Mouse (Mus musculus) intestine, embryonic 15.5 days (tissue): Measurements from ENCODE around the gene Acot7. TPM values are rescaled to one million over a fixed set of nuclear protein-coding genes. Genes with fewer than 3 reads are reported as not detected.

Source experiments
- ATAC-seq: fragments of 200-750 bp; cut with Nextera tagmentation; 2 replicates; pipeline ENCODE4 v1.8.0; 2017; ENCODE audit warnings: moderate TSS enrichment, moderate library complexity
- H3K27ac ChIP-seq: fragments of 300-500 bp; sonication (generic); 2 replicates; pipeline ENCODE4 v1.5.1; 2015; ENCODE audit warnings: mild to moderate bottlenecking, inconsistent platforms
- H3K27me3 ChIP-seq: fragments of 300-500 bp; sonication (generic); replicated peaks from 2 replicates; pipeline ENCODE4 v1.6.1; 2015; ENCODE audit warnings: inconsistent platforms
- H3K36me3 ChIP-seq: fragments of 300-500 bp; sonication (generic); 2 replicates; pipeline ENCODE4 v1.6.1; 2015; ENCODE audit warnings: inconsistent platforms
- H3K4me1 ChIP-seq: fragments of 300-500 bp; sonication (generic); replicated peaks from 2 replicates; pipeline ENCODE4 v1.6.1; 2015; ENCODE audit warnings: inconsistent platforms
- H3K4me2 ChIP-seq: fragments of 300-500 bp; sonication (generic); replicated peaks from 2 replicates; pipeline ENCODE4 v1.6.1; 2015; ENCODE audit warnings: mild to moderate bottlenecking, inconsistent platforms
- H3K4me3 ChIP-seq: fragments of 300-500 bp; sonication (generic); replicated peaks from 2 replicates; pipeline ENCODE4 v1.5.1; 2015; ENCODE audit warnings: inconsistent platforms
- H3K9ac ChIP-seq: fragments of 300-500 bp; sonication (generic); 2 replicates; pipeline ENCODE4 v1.6.1; 2015; ENCODE audit warnings: inconsistent platforms
- H3K9me3 ChIP-seq: fragments of 300-500 bp; sonication (generic); 2 replicates; pipeline ENCODE4 v1.6.1; 2016; ENCODE audit warnings: inconsistent platforms
- WGBS: fragments of 180-500 bp; shearing (Covaris S2); methylation state at CpG from one replicate; pipeline ENCODE4 v1.1.7; 2015; 5-methylcytosine and 5-hydroxymethylcytosine counted together
- polyA plus RNA-seq: library from polyadenylated mRNA; unstranded; fragments of >200 nt; fragmentation: Nextera tagmentation; extraction: Ambion mirVana; gene quantifications from 2 replicates; pipeline ENCODE4 v1.2.1, GENCODE M21; 2015

The Acot7 gene
- polyA plus RNA-seq, 1 experiment from 2014 or later, result 57.8 TPM

DNA sequence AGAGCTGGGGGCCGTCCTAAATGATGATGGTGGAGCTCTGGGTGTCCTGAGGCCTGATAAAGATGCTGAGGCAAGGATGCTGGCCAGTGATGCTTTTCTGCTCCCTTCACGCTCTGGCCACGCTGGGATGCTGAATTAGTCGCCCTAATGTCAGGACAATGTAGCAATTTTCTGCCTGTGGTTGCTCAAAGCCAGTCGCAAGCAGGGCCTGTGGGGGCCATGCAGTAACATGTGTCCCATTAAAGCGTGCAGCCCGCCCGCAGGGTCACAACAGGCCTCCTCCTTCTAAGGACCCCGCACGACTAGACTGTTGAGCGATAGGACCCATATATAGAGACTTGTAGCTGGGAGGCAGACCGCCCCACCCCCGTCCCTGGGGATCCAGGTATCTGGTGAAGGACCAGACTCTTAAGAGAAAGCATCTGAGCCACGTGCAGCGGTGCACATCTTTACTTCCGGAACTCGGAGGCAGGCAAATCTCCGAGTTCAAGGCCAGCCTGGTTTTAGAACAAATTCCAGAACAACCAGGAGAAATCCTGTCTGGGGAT, 110.5 kb downstream of the Acot7 start:
- WGBS, result 53% methylated on average over 18 of the region's 18 CpGs
- Histone ChIP-seq H3K9me3 (no peaks in the 10 kb centered on the region), H3K27me3 (peaks cover 88% of the 10 kb centered on the region), H3K27ac (no peak overlapping the region), H3K9ac (no peak overlapping the region), H3K4me3 (no peak overlapping the region), H3K36me3 (no peaks in the 10 kb centered on the region), H3K4me2 (no peak overlapping the region), H3K4me1 (peaks cover 29% of the 10 kb centered on the region)
- no peak for ATAC-seq

- under 1% methylated on average over 39 of the region's 39 CpGs for WGBS
- peak overlapping the region; percentile 29 for H3K4me3 ChIP-seq
- no peaks in the 10 kb centered on the region for H3K9me3 ChIP-seq
- peaks cover 78% of the 10 kb centered on the region for H3K27me3 ChIP-seq
- peaks cover 30% of the 10 kb centered on the region; the same call in 1 of the 2 replicates for H3K4me1 ChIP-seq
- H3K36me3 ChIP-seq, result no peaks in the 10 kb centered on the region
- peak overlapping the region; percentile 54 for H3K4me2 ChIP-seq
- no peak overlapping the region for H3K27ac ChIP-seq
- H3K9ac ChIP-seq, result no peak overlapping the region
- ATAC-seq, result no peak
Measured at GRCm38 (mm10) chr4:152290385-152290784, 112.5 kb downstream of the Acot7 start.

- ATAC-seq, result no peak
- Histone ChIP-seq H3K4me3 (no peak overlapping the region), H3K36me3 (no peaks in the 10 kb centered on the region), H3K4me1 (peaks cover 35% of the 10 kb centered on the region), H3K27ac (no peak overlapping the region), H3K9ac (no peak overlapping the region), H3K27me3 (peaks cover 74% of the 10 kb centered on the region), H3K9me3 (no peaks in the 10 kb centered on the region), H3K4me2 (peak overlapping the region; percentile 54; the same call in 1 of the 2 replicates)
- WGBS, result 26% methylated on average over 11 of the region's 11 CpGs
Measured at GRCm38 (mm10) chr4:152290991-152291390, 113.1 kb downstream of the Acot7 start.

GRCm38 (mm10) chr4:152291562-152291961, 113.6 kb downstream of the Acot7 start, which contains the start of gene Hes3:
Gene Hes3, minus strand, starts transcription at chr4:152291662.
- H3K4me3 ChIP-seq, result peak within 1 kb of the TSS; percentile 29
- no peak for ATAC-seq
- H3K27ac ChIP-seq, result no peak within 1 kb of the TSS
- peaks cover 30% of the 10 kb centered on the region for H3K4me1 ChIP-seq
- H3K27me3 ChIP-seq, result peaks cover 68% of the 10 kb centered on the region
- WGBS, result 30% methylated on average over 6 of the region's 6 CpGs
- no peaks in the 10 kb centered on the region for H3K36me3 ChIP-seq
- no peak within 1 kb of the TSS for H3K9ac ChIP-seq
- peak within 1 kb of the TSS; percentile 54 for H3K4me2 ChIP-seq
- H3K9me3 ChIP-seq, result no peaks in the 10 kb centered on the region

DNA sequence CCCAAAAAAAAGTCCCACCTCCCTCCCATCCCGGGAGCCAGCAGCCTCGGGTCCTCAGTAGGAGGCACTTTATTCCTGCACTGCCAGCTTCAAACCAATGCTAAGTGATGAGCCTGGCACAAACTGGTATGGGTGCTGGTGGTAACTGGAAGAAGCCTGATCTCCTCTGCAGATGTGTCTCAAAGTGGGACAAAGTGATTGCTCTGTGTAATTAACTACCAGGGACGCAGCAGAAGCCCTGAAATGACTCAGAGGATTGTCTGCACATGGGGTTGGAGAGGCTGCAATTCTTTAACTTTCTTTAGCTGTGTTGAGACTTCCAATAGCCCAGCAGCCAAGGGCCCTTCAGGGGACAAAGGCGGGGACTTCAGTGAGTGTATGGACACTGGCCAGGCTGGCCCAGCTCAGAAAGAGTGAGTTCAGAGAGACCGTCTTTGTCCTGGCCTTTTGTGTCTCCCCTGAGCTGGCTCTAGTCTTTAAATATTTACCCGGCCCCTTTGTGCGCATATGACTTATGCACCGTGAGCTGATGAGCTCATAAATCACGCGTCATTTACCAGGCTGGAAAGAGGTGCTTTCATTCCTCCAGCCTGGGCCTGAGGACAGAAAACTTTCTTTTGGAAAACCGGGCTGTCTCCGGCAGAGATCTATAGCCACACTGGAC, 114.3 kb downstream of the Acot7 start:
- Histone ChIP-seq H3K4me2 (no peak overlapping the region), H3K4me1 (peaks cover 27% of the 10 kb centered on the region), H3K27ac (no peak overlapping the region), H3K9ac (no peak overlapping the region), H3K27me3 (peaks cover 61% of the 10 kb centered on the region), H3K9me3 (no peaks in the 10 kb centered on the region), H3K36me3 (no peaks in the 10 kb centered on the region), H3K4me3 (no peak overlapping the region)
- WGBS, result 14% methylated on average over 12 of the region's 12 CpGs
- ATAC-seq, result no peak

DNA sequence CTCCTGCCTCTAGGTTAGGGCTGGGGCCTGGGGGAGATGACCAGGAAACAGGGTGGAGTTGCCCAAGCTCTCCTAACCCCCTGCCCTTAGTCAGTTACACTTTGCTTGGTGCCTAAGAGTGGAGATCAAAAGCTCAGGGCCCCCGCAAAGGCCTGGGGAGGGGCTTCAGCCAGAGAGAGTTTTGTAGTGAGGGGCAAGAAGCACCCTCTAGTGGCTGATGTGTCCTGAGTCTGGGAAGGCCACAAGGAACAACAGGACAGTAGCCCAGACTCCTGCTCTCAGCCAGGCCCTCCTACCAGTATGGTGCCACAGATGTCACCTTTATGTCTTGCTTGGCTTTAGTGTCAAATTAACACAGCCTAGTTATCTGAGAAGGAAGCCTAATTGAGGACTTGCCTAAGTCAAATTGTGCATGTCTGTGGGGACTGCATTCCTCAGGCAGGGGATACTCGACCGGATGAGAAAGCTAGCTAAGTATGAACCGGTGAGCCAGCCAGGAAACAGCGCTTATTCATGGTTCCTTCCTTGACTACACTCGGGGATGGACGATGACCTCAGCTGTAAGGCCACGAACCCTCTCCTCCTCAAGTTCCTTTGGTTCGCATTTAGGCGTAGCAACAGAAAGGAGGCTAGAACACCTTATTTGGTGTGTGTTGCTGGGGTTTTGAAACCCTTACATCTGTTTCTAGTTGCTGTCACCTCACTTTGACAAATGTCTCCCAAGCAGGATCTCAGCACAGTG, 116.4 kb downstream of the Acot7 start:
- Histone ChIP-seq H3K36me3 (no peaks in the 10 kb centered on the region), H3K4me1 (peaks cover 38% of the 10 kb centered on the region), H3K27me3 (peaks cover 46% of the 10 kb centered on the region), H3K9me3 (no peaks in the 10 kb centered on the region), H3K4me2 (no peak overlapping the region), H3K4me3 (no peak overlapping the region), H3K27ac (no peak overlapping the region), H3K9ac (no peak overlapping the region)
- ATAC-seq, result no peak
- 49% methylated on average over 10 of the region's 10 CpGs for WGBS

GRCm38 (mm10) chr4:152295916-152296315, 118.0 kb downstream of the Acot7 start:
- H3K4me2 ChIP-seq, result no peak overlapping the region

DNA sequence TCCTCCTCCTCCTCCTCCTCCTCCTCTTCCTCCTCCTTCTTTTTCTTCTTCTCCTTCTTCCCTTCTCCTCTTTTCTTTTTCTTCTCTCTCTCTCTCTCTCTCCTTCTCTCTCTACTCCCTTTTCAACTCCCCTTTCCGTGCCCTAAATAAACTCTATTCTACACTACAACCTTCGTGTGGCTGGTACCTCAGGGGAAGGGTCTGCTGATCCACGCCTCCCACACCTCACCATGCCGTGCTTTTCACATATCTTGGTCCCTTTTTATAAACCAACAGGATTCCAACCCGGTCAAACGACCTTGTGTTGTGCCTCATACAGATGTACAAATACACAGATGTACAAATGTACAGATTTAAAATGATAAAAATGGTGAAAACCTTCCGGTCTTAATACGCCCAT, 118.4 kb downstream of the Acot7 start:
- WGBS, result 10% methylated on average over 8 of the region's 8 CpGs
- Histone ChIP-seq H3K4me1 (peaks cover 29% of the 10 kb centered on the region), H3K4me3 (peak overlapping the region; percentile 96), H3K9ac (peak overlapping the region; percentile 57; the same call in 1 of the 2 replicates), H3K4me2 (peak overlapping the region; percentile 66), H3K27me3 (peaks cover 27% of the 10 kb centered on the region), H3K36me3 (peaks cover 7% of the 10 kb centered on the region; the same call in 1 of the 2 replicates), H3K27ac (no peak overlapping the region), H3K9me3 (no peaks in the 10 kb centered on the region)
- ATAC-seq, result no peak

More at GRCm38 (mm10) chr4:152295916-152296315, 118.0 kb downstream of the Acot7 start:
- peaks cover 32% of the 10 kb centered on the region for H3K27me3 ChIP-seq
- peaks cover 4% of the 10 kb centered on the region; the same call in 1 of the 2 replicates for H3K36me3 ChIP-seq
- no peak overlapping the region for H3K4me3 ChIP-seq
- 0 out of 2 replicates have a peak overlapping the region, but pooled peaks have one; percentile 7 for H3K27ac ChIP-seq
- peaks cover 29% of the 10 kb centered on the region for H3K4me1 ChIP-seq
- 11% methylated on average over 4 of the region's 4 CpGs for WGBS
- H3K9me3 ChIP-seq, result no peaks in the 10 kb centered on the region
- no peak overlapping the region for H3K9ac ChIP-seq
- no peak for ATAC-seq

GRCm38 (mm10) chr4:152296874-152297861, 119.2 kb downstream of the Acot7 start, which contains the start of gene Icmt:
Gene Icmt, plus strand, starts transcription at chr4:152297227.
- Histone ChIP-seq H3K4me3 (peak within 1 kb of the TSS; percentile 96), H3K9me3 (no peaks in the 10 kb centered on the region), H3K4me2 (peak within 1 kb of the TSS; percentile 91), H3K27ac (peak within 1 kb of the TSS; percentile 78), H3K9ac (peak within 1 kb of the TSS; percentile 93), H3K27me3 (peaks cover 20% of the 10 kb centered on the region), H3K36me3 (peaks cover 7% of the 10 kb centered on the region; the same call in 1 of the 2 replicates), H3K4me1 (peaks cover 27% of the 10 kb centered on the region)
- WGBS, result under 1% methylated on average over 119 of the region's 119 CpGs
- ATAC-seq, result peak; percentile 97

DNA sequence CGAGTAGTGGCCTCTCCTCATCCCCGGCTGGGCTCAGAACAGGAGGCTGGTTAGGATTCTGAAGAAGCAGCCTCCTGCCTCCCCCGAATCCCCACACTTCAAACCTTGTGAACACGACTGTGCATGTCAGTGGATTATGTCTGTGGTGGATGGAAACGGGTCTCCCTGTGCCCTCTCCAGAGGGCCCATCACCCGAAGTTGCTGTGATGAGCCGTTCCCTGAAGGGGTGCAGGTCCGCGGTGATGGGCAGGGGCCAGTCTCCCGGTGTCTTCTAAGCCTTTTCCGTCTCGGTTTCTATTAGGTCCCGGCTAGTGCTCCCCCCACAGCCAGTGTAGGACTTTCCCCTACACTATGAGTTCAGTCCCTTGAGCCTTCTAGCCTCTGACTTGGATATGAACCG, 120.9 kb downstream of the Acot7 start:
- Histone ChIP-seq H3K9me3 (no peaks in the 10 kb centered on the region), H3K27me3 (peaks cover 3% of the 10 kb centered on the region; the same call in 1 of the 2 replicates), H3K9ac (peak overlapping the region; percentile 14; the same call in 1 of the 2 replicates), H3K4me3 (no peak overlapping the region), H3K4me1 (peaks cover 19% of the 10 kb centered on the region), H3K36me3 (peaks cover 17% of the 10 kb centered on the region; the same call in 1 of the 2 replicates), H3K27ac (no peak overlapping the region), H3K4me2 (peak overlapping the region; percentile 91; the same call in 1 of the 2 replicates)
- 86% methylated on average over 14 of the region's 14 CpGs for WGBS
- ATAC-seq, result no peak

GRCm38 (mm10) chr4:152300375-152300774, 122.4 kb downstream of the Acot7 start:
- no peaks in the 10 kb centered on the region for H3K9me3 ChIP-seq
- 95% methylated on average over 8 of the region's 8 CpGs for WGBS
- no peak for ATAC-seq

More at GRCm38 (mm10) chr4:152300375-152300774, 122.4 kb downstream of the Acot7 start:
- Histone ChIP-seq H3K27me3 (no peaks in the 10 kb centered on the region), H3K4me2 (no peak overlapping the region), H3K9ac (no peak overlapping the region), H3K27ac (no peak overlapping the region), H3K4me3 (no peak overlapping the region), H3K4me1 (peaks cover 17% of the 10 kb centered on the region), H3K36me3 (peaks cover 21% of the 10 kb centered on the region; the same call in 1 of the 2 replicates)
